Mouse (Mus musculus): ENCODE results near the gene Apol11a. TPM values are rescaled to one million over a fixed set of nuclear protein-coding genes. Genes with fewer than 3 reads are reported as not detected.
"Not testable (repeated sequence)": the region's sequence is repeated elsewhere in the genome, so short reads cannot be mapped to it uniquely, and the experiment has no call there.

The Apol11a gene
- polyA plus RNA-seq (2014; fragmentation: Nextera tagmentation; extraction: Ambion mirVana): not detected in 2 replicates

GRCm38 (mm10) chr15:77507966-77508365, at the start of gene Apol11a:
Apol11a (plus strand) TSS chr15:77508271.
- not testable (repeated sequence) for ATAC-seq (replicated peaks; ENCODE audit: low FRiP score, low TSS enrichment, low read depth); H3K4me3 ChIP-seq (ENCODE audit: low read depth, low read length); H3K36me3 ChIP-seq (ENCODE audit: control insufficient read depth, insufficient read depth, low read length)

GRCm38 (mm10) chr15:77474699-77475390, 33.2 kb upstream of the Apol11a start:
- not testable (repeated sequence) for H3K9ac ChIP-seq (ENCODE audit: low read length); H3K27ac ChIP-seq (ENCODE audit: low read depth); H3K4me2 ChIP-seq (ENCODE audit: low read length); H3K4me3 ChIP-seq (ENCODE audit: low read depth, low read length); H3K27me3 ChIP-seq (replicated peaks; ENCODE audit: control insufficient read depth, insufficient read depth, low read length); H3K4me1 ChIP-seq (replicated peaks; ENCODE audit: control insufficient read depth, insufficient read depth, low read length); H3K36me3 ChIP-seq (ENCODE audit: control insufficient read depth, insufficient read depth, low read length); H3K9me3 ChIP-seq (ENCODE audit: control insufficient read depth, low read length); DNase-seq (ENCODE audit: low spot score)
- ATAC-seq (replicated peaks; ENCODE audit: low FRiP score, low TSS enrichment, low read depth): peak; percentile 78
- 36% methylated on average over 7 of the region's 7 CpGs for WGBS

More at GRCm38 (mm10) chr15:77507966-77508365, at the start of gene Apol11a:
- not testable (repeated sequence) for H3K9me3 ChIP-seq (ENCODE audit: control insufficient read depth, low read length); H3K4me1 ChIP-seq (replicated peaks; ENCODE audit: control insufficient read depth, insufficient read depth, low read length); H3K9ac ChIP-seq (ENCODE audit: low read length); DNase-seq (ENCODE audit: low spot score); H3K4me2 ChIP-seq (ENCODE audit: low read length); H3K27ac ChIP-seq (ENCODE audit: low read depth); H3K27me3 ChIP-seq (replicated peaks; ENCODE audit: control insufficient read depth, insufficient read depth, low read length)

GRCm38 (mm10) chr15:77476693-77477092, 31.4 kb upstream of the Apol11a start, which contains the start of gene Apol10a:
Apol10a (plus strand) TSS chr15:77477047.
- 76% methylated on average over 2 of the region's 2 CpGs for WGBS
- not testable (repeated sequence) for H3K4me3 ChIP-seq (ENCODE audit: low read depth, low read length); H3K9me3 ChIP-seq (ENCODE audit: control insufficient read depth, low read length); DNase-seq (ENCODE audit: low spot score); H3K4me1 ChIP-seq (replicated peaks; ENCODE audit: control insufficient read depth, insufficient read depth, low read length); H3K27ac ChIP-seq (ENCODE audit: low read depth); H3K27me3 ChIP-seq (replicated peaks; ENCODE audit: control insufficient read depth, insufficient read depth, low read length); ATAC-seq (replicated peaks; ENCODE audit: low FRiP score, low TSS enrichment, low read depth); H3K9ac ChIP-seq (ENCODE audit: low read length); H3K4me2 ChIP-seq (ENCODE audit: low read length); H3K36me3 ChIP-seq (ENCODE audit: control insufficient read depth, insufficient read depth, low read length)

- H3K36me3 ChIP-seq (ENCODE audit: control insufficient read depth, insufficient read depth, low read length): no peaks in the 10 kb centered on the region
- H3K9me3 ChIP-seq (ENCODE audit: control insufficient read depth, low read length): no peaks in the 10 kb centered on the region
- no peak overlapping the region for H3K4me3 ChIP-seq (ENCODE audit: low read depth, low read length)
- no peaks in the 10 kb centered on the region for H3K27me3 ChIP-seq (replicated peaks; ENCODE audit: control insufficient read depth, insufficient read depth, low read length)
- ATAC-seq (replicated peaks; ENCODE audit: low FRiP score, low TSS enrichment, low read depth): peak; percentile 76
- H3K27ac ChIP-seq (ENCODE audit: low read depth): 0 out of 2 replicates have a peak overlapping the region, but pooled peaks have one; percentile 47
- no peak overlapping the region for H3K9ac ChIP-seq (ENCODE audit: low read length)
- no peaks in the 10 kb centered on the region for H3K4me1 ChIP-seq (replicated peaks; ENCODE audit: control insufficient read depth, insufficient read depth, low read length)
- DNase-seq (ENCODE audit: low spot score): no peak
- H3K4me2 ChIP-seq (ENCODE audit: low read length): no peak overlapping the region
- 71% methylated on average over 4 of the region's 4 CpGs for WGBS
These were observed 25.8 kb upstream of the Apol11a start for GRCm38 (mm10) chr15:77482140-77482794.

- ATAC-seq (replicated peaks; ENCODE audit: low FRiP score, low TSS enrichment, low read depth); H3K9me3 ChIP-seq (ENCODE audit: control insufficient read depth, low read length); H3K4me2 ChIP-seq (ENCODE audit: low read length); DNase-seq (ENCODE audit: low spot score); H3K27ac ChIP-seq (ENCODE audit: low read depth); H3K9ac ChIP-seq (ENCODE audit: low read length); H3K27me3 ChIP-seq (replicated peaks; ENCODE audit: control insufficient read depth, insufficient read depth, low read length); H3K4me3 ChIP-seq (ENCODE audit: low read depth, low read length); H3K4me1 ChIP-seq (replicated peaks; ENCODE audit: control insufficient read depth, insufficient read depth, low read length); H3K36me3 ChIP-seq (ENCODE audit: control insufficient read depth, insufficient read depth, low read length): not testable (repeated sequence)
- no CpG with 5 or more reads among the region's 1 CpGs for WGBS
These were observed 14.9 kb upstream of the Apol11a start for GRCm38 (mm10) chr15:77493181-77493580.

GRCm38 (mm10) chr15:77494694-77495093, 13.4 kb upstream of the Apol11a start:
- H3K4me2 ChIP-seq (ENCODE audit: low read length); H3K27ac ChIP-seq (ENCODE audit: low read depth); ATAC-seq (replicated peaks; ENCODE audit: low FRiP score, low TSS enrichment, low read depth); H3K4me1 ChIP-seq (replicated peaks; ENCODE audit: control insufficient read depth, insufficient read depth, low read length); H3K36me3 ChIP-seq (ENCODE audit: control insufficient read depth, insufficient read depth, low read length); H3K9ac ChIP-seq (ENCODE audit: low read length); DNase-seq (ENCODE audit: low spot score); H3K9me3 ChIP-seq (ENCODE audit: control insufficient read depth, low read length); H3K4me3 ChIP-seq (ENCODE audit: low read depth, low read length); H3K27me3 ChIP-seq (replicated peaks; ENCODE audit: control insufficient read depth, insufficient read depth, low read length): not testable (repeated sequence)
- 67% methylated on average over 1 of the region's 1 CpGs for WGBS

- H3K36me3 ChIP-seq (ENCODE audit: control insufficient read depth, insufficient read depth, low read length); H3K4me1 ChIP-seq (replicated peaks; ENCODE audit: control insufficient read depth, insufficient read depth, low read length): not testable (repeated sequence)
- 68% methylated on average over 4 of the region's 4 CpGs for WGBS
These were observed 12.5 kb downstream of the Apol11a start for GRCm38 (mm10) chr15:77520596-77520995.

GRCm38 (mm10) chr15:77523186-77523843, 15.2 kb downstream of the Apol11a start:
- not testable (repeated sequence) for H3K36me3 ChIP-seq (ENCODE audit: control insufficient read depth, insufficient read depth, low read length); H3K4me1 ChIP-seq (replicated peaks; ENCODE audit: control insufficient read depth, insufficient read depth, low read length); H3K27ac ChIP-seq (ENCODE audit: low read depth); H3K4me3 ChIP-seq (ENCODE audit: low read depth, low read length); H3K9me3 ChIP-seq (ENCODE audit: control insufficient read depth, low read length); H3K27me3 ChIP-seq (replicated peaks; ENCODE audit: control insufficient read depth, insufficient read depth, low read length); H3K4me2 ChIP-seq (ENCODE audit: low read length); H3K9ac ChIP-seq (ENCODE audit: low read length)
- DNase-seq (ENCODE audit: low spot score) (peak; percentile 85), ATAC-seq (replicated peaks; ENCODE audit: low FRiP score, low TSS enrichment, low read depth) (peak; percentile 58; the same call in 1 of the 2 replicates)
- WGBS: 11% methylated on average over 6 of the region's 6 CpGs

More at GRCm38 (mm10) chr15:77520596-77520995, 12.5 kb downstream of the Apol11a start:
- not testable (repeated sequence) for H3K27me3 ChIP-seq (replicated peaks; ENCODE audit: control insufficient read depth, insufficient read depth, low read length); H3K9ac ChIP-seq (ENCODE audit: low read length); H3K4me3 ChIP-seq (ENCODE audit: low read depth, low read length); DNase-seq (ENCODE audit: low spot score); H3K27ac ChIP-seq (ENCODE audit: low read depth); ATAC-seq (replicated peaks; ENCODE audit: low FRiP score, low TSS enrichment, low read depth); H3K4me2 ChIP-seq (ENCODE audit: low read length); H3K9me3 ChIP-seq (ENCODE audit: control insufficient read depth, low read length)

All from intestine, embryonic 14.5 days (tissue).